Mouse (Mus musculus) megakaryocyte-erythroid progenitor cell, adult 5-6 weeks (primary cell): ENCODE measurements around the gene Naaladl2. TPM values are rescaled to one million over a fixed set of nuclear protein-coding genes. Genes with fewer than 3 reads are reported as not detected.
"Not testable (repeated sequence)": the region's sequence is repeated elsewhere in the genome, so short reads cannot be mapped to it uniquely, and the experiment has no call there.

ENCODE experiments used
- ATAC-seq: replicated peaks from 2 replicates; pipeline ENCODE4 v1.8.0; 2016; ENCODE audit warnings: mild to moderate bottlenecking, inconsistent platforms; ENCODE audit not compliant: severe bottlenecking, poor library complexity, low FRiP score, low TSS enrichment
- total RNA-seq, 2 experiments: library from RNA; stranded (forward) in 1 of 2; stranded (reverse) in 1 of 2; fragments of 200-1000, 215-1000 nt in 1 of 2; fragments of >200 nt in 1 of 2; fragmentation: Nextera tagmentation in 1 of 2; gene quantifications; 2 replicates each; pipeline ENCODE4 v1.2.3; 2014 to 2017

Gene Naaladl2
- total RNA-seq, 2 experiments from 2014 or later, result not detected

DNA sequence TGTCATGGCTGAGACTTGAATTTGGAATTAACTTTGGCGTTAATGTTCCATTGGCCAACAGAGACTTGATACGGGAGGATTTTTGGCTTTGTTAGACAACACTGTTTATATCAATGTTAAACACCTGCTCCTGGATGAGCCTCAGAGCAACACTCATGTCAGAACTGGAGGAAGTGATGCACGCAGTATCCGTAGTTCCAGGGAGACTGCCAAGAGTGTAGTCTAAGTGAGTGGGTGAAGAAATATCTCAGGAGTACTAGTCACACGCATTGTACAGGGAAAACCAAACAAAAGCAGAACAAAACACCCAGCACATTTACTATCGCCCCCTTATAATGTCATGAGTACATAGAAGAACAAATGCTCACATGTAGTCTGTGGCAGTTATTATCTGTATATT lies 703.4 kb downstream of the Naaladl2 start:
- ATAC-seq, result no peak

DNA sequence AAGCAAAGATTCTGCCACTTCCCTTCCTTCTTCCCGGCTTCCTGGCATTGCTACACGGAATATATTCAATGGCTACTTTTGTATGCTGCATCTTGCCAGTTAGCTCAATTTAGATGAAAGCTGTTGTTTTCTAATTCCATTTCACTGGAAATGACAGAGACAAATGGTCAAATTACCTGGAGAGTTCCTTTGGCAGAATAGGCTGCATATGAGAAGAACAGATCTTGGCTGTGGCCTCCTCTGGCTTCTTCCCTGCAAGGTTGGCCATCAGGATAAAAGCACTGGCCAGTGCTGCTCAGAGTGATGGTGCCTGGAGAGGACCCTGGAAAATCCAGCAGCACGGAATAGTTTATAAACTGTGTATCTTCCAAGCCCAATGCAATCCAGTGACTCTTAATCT lies 711.3 kb downstream of the Naaladl2 start:
- ATAC-seq, result no peak

DNA sequence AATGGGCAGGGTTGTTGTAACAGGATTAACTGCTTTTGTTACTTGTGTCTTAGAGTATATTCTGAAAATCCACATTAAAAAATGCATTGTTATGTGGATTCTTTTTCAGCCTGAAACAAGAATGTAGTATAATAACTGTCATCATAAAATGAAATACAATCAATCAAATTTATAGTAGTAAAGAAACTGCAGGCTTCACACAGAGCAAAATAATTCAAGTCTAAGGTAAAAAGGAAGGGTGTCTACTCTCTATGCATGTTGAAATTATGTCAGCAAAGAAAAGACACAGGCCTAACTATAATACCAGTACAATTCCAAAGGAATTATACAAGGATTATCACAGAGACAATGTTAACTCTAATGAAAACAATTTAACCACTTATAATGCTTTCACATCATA lies 752.3 kb downstream of the Naaladl2 start:
- ATAC-seq, result no peak

DNA sequence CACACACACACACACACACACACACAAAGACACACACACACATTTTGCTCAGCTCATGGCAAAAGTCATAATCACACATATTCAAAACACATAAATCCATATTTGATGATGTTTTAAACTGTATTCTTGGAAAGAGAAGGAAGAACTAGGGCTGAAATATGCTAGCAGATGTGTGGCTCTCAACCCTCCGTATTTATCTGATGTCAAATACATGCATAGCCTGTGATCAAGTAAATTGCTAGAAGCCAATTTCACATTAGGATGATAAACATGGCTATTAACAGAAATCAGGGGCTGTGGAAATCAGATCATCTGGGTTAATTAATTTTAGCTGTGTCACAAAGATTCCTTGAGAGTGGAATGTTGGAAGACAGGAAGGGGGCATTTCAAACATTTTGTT lies 752.8 kb downstream of the Naaladl2 start:
- ATAC-seq, result no peak

DNA sequence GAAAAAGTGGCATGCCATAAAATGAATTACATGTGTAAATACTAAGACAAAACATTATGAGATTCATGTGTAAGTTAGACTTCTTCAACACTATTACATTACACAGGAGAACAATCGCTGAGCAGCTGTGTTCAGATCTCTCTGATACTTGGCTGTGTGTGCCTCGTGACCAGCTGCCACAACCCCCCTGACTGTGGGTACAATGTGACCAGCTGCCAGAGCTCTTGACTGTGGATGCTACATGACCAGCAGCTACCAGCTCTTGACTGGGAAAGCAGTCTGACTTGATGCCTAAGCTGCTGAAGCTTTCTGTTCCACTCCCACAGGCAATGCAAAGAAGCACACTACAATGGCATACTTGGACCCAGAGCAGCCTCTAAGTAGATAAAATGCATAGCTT lies 789.1 kb downstream of the Naaladl2 start:
- ATAC-seq, result no peak

DNA sequence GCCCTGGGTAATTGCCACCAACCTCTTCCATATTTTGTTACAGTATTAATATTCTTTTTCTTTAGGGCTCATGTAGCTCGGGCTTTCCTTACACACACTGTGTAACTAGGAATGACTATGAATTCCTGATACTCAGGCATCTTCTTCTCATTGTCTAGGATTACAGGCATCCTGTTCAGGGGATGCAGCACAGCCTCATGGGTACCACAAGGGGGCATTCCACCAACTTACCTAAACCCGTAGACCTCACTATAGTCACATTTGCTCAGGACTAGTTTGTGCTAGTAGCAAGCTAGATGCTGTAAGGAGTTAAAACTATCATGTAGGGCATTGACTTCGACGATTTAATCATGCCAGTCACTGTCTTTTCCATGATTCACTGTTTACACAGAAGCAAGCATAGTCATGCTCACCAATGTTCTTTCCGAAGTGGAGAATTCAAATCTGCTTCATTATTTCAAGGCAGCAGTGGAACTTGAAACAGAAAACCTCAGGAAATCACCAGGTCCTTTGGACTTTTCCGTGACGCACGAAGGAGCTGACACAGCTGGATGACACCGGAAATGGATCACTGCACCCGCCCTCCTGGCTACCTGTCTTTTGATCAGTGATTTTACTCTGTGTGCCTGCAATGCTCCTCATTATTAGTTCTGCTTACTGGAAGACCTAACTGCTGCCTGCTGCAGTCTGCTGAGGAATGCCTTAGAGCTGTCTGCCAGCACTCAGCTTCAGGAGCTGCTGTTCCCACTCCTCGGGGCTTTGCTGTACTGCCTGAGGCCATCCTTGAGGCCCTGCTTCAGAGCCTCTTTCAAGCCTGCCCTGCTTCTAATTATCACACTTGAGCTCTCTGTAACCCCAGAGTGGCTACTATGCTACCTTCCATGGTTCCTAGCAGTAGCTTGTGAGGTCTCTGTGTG lies 822.3 kb downstream of the Naaladl2 start:
- no peak for ATAC-seq

DNA sequence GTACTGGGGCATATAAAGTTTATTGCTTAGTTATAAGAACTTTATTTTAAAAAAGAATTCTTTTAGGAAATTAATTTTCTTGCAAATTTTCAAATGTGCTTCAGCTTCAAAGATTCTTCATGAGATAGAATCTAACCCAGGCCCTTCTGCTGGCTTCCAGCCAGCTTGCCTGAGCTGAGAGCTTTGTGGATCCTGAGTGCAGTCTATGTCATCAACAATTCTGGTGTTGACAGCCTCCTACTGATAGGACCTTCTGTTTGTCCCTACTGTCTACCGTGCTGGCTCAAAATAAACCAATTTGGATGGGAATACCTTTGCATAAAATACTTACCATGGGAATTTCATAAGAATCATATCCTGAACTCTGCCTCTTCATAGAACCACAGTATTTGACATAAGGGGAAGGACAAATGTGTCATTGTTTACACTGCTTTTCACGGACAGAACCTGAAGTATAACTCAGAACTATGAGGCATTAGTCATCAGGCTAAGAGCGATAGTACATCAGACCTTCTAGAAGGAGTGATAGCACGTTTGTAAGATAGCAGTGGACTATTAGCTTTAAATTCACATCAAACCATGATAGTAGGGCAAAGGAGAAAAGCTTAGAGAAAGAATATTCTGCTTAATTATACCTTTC lies 829.3 kb downstream of the Naaladl2 start:
- no peak for ATAC-seq

DNA sequence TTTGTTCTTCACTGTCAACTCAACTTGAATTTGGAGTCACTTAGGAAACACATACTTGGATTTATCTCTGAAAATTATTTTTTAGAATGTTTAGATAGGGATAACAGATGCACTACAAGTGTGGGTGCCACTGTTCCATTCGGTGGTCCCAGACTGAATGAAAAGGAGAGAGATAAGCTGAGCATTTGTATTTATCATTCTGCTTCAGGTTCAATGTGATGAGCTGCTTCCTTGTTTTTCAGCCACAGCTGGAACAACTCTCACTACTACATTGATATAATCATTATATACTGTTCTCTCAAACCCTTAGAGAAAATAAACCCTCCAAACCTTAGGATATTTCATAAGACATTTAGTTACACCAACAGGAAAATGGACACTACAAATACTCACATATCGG lies 918.6 kb downstream of the Naaladl2 start:
- ATAC-seq, result no peak

DNA sequence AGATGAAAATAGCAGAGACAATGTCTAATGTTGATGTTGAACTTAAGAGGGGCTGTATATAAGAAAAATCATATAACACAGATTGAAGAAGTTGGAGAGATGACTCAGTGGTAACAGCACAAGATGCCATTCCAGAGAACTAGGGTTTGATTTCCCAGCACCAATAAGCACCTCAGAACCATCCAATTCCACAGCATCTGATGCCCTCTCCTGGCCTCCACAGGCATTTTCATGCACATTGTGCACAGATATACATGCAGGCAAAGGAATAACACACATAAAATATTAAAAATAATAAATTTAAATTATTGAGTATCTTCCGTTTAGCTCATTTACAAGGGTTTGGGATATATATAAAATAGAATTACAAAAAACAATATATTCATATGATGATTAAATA lies 926.6 kb downstream of the Naaladl2 start:
- no peak for ATAC-seq

DNA sequence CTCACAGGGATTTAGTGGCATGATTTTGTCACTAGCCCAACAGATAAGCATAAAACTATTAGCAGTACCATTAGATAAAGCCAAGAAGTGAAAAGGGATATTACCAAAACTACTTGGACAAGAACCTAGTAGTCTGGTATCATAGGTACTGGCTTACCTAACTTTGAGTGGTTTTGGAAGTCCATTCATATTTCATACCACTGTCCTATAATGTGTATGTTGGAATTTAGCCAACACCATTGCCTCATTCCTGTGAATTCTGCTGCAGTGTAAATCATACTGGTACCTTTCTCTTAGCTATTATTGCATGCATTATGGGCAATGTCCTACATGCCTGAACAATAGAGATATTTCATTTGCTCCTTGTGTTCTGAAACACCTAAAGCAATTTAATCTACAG lies 977.5 kb downstream of the Naaladl2 start:
- ATAC-seq, result no peak

DNA sequence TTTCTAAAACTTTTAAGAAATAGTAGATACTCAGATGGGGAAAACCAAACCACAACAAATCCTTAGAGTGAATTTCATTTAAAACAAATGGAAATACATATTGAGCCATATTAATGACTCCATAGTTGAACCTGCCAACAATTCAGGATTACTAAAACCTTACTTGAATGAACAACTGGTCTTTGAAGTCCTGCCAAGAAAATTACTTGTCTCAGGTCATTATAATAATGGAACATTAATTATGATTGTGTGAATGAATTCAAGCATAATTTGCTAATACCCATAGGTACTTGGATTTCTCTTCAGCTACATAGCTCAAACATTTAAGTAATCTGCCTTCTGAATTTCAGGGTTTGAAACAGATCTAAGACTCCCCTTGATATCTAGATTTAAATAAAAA lies 980.1 kb downstream of the Naaladl2 start:
- ATAC-seq, result no peak

DNA sequence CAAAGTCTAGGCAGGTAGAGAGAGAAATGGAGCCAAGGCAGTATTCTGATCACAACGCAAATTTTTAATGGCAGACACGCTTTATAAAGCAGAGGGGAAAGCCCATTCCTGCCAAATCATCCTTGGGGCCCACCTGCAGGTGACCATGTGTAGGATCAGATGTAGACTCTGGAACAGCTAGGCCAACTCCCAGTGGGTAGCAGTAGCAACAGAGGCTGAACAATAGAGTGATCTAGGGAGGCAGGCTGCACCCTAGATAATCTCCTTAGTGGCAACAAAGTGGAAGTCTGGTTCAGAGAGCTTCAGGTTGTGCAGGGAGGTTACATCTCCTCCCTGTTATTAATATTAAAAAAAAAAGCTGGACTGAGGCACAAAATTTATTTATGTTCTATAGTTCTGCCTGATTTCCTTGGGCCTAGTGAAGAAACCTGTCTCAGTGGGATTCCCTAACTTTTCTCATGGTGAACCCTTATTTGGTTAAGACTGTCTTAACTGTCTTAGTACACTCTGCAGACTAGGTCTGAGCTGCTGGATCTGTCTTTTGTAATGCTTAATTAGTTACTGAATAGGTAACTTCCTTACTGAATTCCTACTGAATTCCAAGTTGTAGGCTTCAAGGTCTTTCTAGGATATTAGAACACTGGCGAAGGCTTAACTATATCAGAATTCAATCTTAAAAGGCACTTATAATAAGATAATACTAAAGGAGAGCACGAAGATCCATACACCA lies 992.8 kb downstream of the Naaladl2 start:
- ATAC-seq, result not testable (repeated sequence)

DNA sequence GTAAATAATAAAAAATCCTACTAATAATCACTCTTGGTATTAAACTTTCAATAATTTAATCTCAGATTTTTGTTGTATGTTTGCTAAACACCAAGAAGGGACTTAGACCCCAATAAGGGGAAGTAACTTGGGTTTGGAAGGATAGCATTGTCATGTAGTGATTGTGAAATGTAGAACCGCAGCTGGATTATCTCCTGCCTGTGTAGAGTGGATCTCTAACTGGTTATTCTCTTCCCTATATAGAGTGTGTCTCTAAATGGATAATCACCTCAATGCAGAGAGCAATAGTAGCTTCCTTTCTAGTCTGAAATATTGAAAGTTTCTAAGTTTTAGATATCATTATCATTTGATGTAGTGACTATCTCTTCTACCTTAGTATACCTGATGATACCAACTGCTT lies 1001.3 kb downstream of the Naaladl2 start:
- ATAC-seq, result no peak

DNA sequence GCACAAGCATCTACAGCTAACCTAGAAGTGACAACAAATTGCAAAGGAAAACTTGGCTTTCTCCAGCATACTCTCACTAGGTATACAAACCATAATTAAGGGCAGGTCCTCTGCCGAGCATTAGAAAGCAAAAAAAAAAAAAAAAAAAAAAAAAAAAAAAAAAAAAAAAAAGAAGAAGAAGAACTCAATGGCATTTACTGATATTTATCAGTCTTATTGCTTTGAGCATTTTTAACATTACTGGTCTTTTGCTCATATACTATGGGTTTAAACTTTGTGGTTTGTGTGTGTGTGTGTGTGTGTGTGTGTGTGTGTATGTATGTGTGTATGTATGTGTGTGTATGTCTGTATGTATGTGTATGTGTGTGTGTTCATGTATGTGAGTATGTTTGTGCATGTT lies 1006.1 kb downstream of the Naaladl2 start:
- ATAC-seq, result no peak

DNA sequence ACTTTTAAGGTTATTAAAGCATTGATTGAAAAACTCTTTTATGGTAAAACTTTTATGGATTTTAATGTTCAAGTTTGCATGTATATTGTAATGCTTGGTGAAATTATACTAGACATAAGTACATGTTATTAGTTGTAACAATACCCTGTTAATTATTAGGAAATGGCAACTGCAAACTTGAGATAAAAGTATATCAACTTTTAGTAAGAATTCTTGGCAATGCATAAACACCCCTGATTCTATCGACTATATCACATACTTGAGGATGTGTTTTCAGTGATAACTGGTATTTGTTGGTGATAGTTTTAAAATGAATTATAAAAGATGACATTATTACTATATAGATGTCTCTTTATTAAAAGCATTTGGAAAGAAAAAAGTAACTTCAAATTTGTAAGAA lies 1017.9 kb downstream of the Naaladl2 start:
- no peak for ATAC-seq

DNA sequence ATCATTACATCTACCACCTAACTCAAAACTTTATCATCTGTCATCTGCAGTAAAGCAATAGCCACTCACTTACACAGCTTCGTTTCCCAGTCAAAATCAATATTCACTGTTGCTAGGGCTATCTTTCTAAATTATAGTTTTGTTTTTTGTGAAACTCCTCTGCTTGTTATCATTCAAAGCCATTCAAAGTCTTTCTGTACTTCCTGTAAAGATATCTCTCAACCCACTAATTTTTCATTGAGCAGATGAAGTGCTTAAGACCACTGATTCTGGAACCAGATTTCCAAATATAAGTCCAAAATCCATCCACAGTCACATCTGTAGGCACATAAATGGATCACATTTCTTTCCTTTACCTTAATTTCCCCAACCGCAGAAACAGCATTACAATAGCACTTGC lies 1020.0 kb downstream of the Naaladl2 start:
- no peak for ATAC-seq

DNA sequence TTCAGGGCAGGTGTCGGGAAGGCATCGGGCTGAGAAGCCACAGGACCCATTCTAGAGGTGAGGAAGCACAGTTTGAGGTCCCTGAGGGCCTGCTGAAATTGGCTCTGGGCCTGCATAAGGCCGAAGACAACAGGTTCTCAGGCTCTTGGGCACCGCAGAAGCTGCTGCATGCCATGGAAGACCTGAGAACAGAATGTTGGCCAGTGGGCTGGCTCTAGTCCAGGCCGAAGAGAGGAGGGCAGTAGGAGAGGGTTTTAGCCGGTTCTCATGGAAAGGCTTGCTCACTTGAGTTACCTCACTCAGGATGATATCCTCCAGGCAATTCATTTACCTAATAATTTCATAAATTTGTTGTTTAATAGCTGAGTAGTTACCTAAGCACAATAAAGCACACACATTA lies 1025.9 kb downstream of the Naaladl2 start:
- ATAC-seq, result no peak

DNA sequence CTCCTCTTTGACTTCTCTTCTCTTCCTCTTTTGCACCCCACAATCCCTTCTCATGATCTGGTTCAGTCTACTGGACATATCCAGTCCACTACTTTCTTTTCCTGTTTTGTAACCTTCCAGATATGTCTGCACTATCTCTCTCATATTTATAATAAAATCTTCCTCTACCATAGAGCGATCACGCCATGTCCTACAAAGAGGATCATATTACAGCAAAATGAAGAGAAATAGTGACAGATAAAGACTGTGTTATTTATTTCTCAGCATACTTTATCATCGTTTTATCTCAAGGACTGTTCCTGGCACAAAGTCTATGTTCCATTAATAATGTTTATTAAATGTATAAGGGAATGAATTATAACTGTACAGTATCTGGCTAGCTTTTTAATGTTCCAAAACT lies 1029.2 kb downstream of the Naaladl2 start:
- no peak for ATAC-seq

DNA sequence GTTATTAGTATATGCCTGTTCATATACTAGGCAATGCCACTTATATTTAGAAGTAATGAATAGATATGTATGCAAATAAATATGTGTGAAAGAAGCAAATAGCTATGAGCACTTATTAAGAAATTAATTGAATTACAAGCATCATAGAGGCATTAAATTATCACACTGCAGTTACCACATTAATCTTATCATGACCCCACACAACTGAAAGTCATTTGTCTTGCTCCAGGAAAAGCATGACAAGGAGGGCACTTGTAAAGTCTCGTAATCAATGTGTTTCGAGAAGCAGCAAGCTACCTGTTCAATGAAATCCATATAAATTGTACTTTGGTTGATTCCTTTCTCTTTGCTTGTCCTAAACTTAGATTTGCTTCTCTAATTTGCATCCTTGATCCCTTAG lies 1030.7 kb downstream of the Naaladl2 start:
- no peak for ATAC-seq

DNA sequence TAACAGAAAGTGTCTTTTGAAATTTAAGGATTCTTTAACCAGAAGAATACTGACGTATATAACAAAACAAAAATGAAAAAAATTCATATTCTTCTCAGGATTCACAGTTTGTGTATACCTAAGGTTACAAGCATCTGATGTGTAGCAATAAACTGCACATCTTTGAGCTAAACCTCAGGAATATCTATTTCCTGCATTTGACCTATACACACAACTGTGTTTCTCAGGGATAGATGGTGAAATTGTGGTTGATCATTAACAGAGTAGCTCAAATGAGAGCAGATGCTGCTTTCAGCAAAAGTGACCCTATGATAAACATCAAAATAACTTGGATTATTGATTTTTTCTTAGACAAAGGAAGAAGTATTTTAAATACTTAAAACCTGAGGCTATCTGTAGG lies 1037.7 kb downstream of the Naaladl2 start:
- ATAC-seq, result no peak
